Mouse (Mus musculus): ENCODE results near the gene Ell3. TPM values are rescaled to one million over a fixed set of nuclear protein-coding genes. Genes with fewer than 3 reads are reported as not detected.

The Ell3 gene
- polyA plus RNA-seq, 1 experiment from 2014 or later = 19.7 TPM

DNA sequence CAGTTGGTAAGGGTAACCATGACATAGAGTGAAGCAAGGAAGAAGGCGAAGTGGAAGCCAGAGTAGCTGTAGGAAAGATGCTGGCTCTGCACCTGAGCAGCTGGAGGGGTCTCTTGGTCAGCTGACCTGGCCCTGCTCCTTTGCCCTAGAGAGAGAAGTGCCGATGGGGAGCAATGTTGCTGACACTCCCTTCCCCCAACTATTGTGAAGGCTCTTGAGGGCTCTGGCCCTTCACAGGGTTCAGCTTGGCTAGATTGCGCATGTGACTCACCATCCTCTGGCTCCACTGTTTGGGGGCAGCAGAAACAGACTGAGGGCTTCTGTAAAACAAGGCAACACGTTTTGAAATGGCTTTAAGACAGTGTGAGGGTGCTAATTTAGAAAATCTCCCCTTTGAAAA is 8.3 kb upstream of the Ell3 start:
- H3K4me3 ChIP-seq (ENCODE audit: low read depth, low read length) = no peak overlapping the region
- 81% methylated on average over 4 of the region's 4 CpGs for WGBS

GRCm38 (mm10) chr2:121450093-121450492 is 6.0 kb upstream of the Ell3 start:
- DNase-seq (ENCODE audit: low spot score) (no peak), ATAC-seq (ENCODE audit: low read depth) (no peak)
- Histone ChIP-seq H3K9ac (ENCODE audit: low read depth, low read length) (peak overlapping the region; percentile 97), H3K27me3 (replicated peaks; ENCODE audit: control insufficient read depth, insufficient read depth, low read length) (no peaks in the 10 kb centered on the region), H3K27ac (replicated peaks; ENCODE audit: low read depth, low read length) (peak overlapping the region; percentile 98), H3K4me3 (ENCODE audit: low read depth, low read length) (peak overlapping the region; percentile 98), H3K4me2 (ENCODE audit: low read depth, low read length) (peak overlapping the region; percentile 82), H3K4me1 (ENCODE audit: control insufficient read depth, insufficient read depth, low read length) (peaks cover 8% of the 10 kb centered on the region; the same call in 1 of the 2 replicates), H3K9me3 (ENCODE audit: control insufficient read depth, low read length) (no peaks in the 10 kb centered on the region), H3K36me3 (ENCODE audit: control insufficient read depth, insufficient read depth, low read length) (peaks cover 29% of the 10 kb centered on the region)
- 1% methylated on average over 7 of the region's 7 CpGs for WGBS

More for the DNA sequence above, 8.3 kb upstream of the Ell3 start:
- H3K27me3 ChIP-seq (replicated peaks; ENCODE audit: control insufficient read depth, insufficient read depth, low read length) = no peaks in the 10 kb centered on the region
- DNase-seq (ENCODE audit: low spot score) = no peak
- no peak overlapping the region for H3K27ac ChIP-seq (replicated peaks; ENCODE audit: low read depth, low read length)
- no peak for ATAC-seq (ENCODE audit: low read depth)
- no peaks in the 10 kb centered on the region for H3K9me3 ChIP-seq (ENCODE audit: control insufficient read depth, low read length)
- H3K9ac ChIP-seq (ENCODE audit: low read depth, low read length) = no peak overlapping the region
- H3K4me2 ChIP-seq (ENCODE audit: low read depth, low read length) = no peak overlapping the region
- H3K4me1 ChIP-seq (ENCODE audit: control insufficient read depth, insufficient read depth, low read length) = peaks cover 14% of the 10 kb centered on the region; the same call in 1 of the 2 replicates
- peaks cover 34% of the 10 kb centered on the region for H3K36me3 ChIP-seq (ENCODE audit: control insufficient read depth, insufficient read depth, low read length)

- under 1% methylated on average over 30 of the region's 54 CpGs for WGBS
- DNase-seq (ENCODE audit: low spot score) = no peak
Observed at GRCm38 (mm10) chr2:121449545-121450011, 5.5 kb upstream of the Ell3 start.

GRCm38 (mm10) chr2:121448739-121449535 is 4.9 kb upstream of the Ell3 start, which contains the start of gene Serf2:
Serf2 (plus strand) TSS chr2:121449195.
- Histone ChIP-seq H3K9me3 (ENCODE audit: control insufficient read depth, low read length) (no peaks in the 10 kb centered on the region), H3K4me2 (ENCODE audit: low read depth, low read length) (peak within 1 kb of the TSS; percentile 82), H3K27me3 (replicated peaks; ENCODE audit: control insufficient read depth, insufficient read depth, low read length) (no peaks in the 10 kb centered on the region), H3K36me3 (ENCODE audit: control insufficient read depth, insufficient read depth, low read length) (peaks cover 28% of the 10 kb centered on the region), H3K4me1 (ENCODE audit: control insufficient read depth, insufficient read depth, low read length) (peaks cover 8% of the 10 kb centered on the region; the same call in 1 of the 2 replicates), H3K9ac (ENCODE audit: low read depth, low read length) (peak within 1 kb of the TSS; percentile 97), H3K27ac (replicated peaks; ENCODE audit: low read depth, low read length) (peak within 1 kb of the TSS; percentile 98), H3K4me3 (ENCODE audit: low read depth, low read length) (peak within 1 kb of the TSS; percentile 98)
- ATAC-seq (ENCODE audit: low read depth) = peak; percentile 97
- peak; percentile 99 for DNase-seq (ENCODE audit: low spot score)
- WGBS = under 1% methylated on average over 40 of the region's 74 CpGs

More at GRCm38 (mm10) chr2:121449545-121450011, 5.5 kb upstream of the Ell3 start:
- Histone ChIP-seq H3K27me3 (replicated peaks; ENCODE audit: control insufficient read depth, insufficient read depth, low read length) (no peaks in the 10 kb centered on the region), H3K9me3 (ENCODE audit: control insufficient read depth, low read length) (no peaks in the 10 kb centered on the region), H3K4me3 (ENCODE audit: low read depth, low read length) (peak overlapping the region; percentile 98), H3K4me1 (ENCODE audit: control insufficient read depth, insufficient read depth, low read length) (peaks cover 8% of the 10 kb centered on the region; the same call in 1 of the 2 replicates), H3K36me3 (ENCODE audit: control insufficient read depth, insufficient read depth, low read length) (peaks cover 29% of the 10 kb centered on the region), H3K4me2 (ENCODE audit: low read depth, low read length) (peak overlapping the region; percentile 82), H3K9ac (ENCODE audit: low read depth, low read length) (peak overlapping the region; percentile 97), H3K27ac (replicated peaks; ENCODE audit: low read depth, low read length) (peak overlapping the region; percentile 98)
- ATAC-seq (ENCODE audit: low read depth) = peak; percentile 64

DNA sequence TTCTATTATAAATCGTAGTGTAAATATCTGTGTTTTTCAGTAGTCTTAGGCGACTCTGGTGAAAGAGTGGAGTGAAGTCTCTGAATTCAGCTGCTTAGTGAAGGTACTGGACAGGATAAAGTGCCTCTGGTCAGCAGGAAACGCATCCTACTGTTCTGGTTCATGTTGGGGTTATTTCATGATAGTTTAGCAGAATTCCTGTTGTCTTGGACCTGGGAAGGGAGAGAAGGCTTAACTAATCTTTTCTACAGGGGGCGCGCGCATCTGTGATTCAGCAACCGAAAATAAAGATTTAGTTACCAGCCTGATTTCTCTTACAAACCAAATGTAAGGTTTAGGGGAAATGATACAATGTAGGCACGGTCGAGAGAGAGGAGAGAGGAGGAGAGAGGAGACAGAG is 4.1 kb upstream of the Ell3 start:
- Histone ChIP-seq H3K9me3 (ENCODE audit: control insufficient read depth, low read length) (no peaks in the 10 kb centered on the region), H3K36me3 (ENCODE audit: control insufficient read depth, insufficient read depth, low read length) (peaks cover 20% of the 10 kb centered on the region), H3K27ac (replicated peaks; ENCODE audit: low read depth, low read length) (peak overlapping the region; percentile 98), H3K9ac (ENCODE audit: low read depth, low read length) (peak overlapping the region; percentile 66), H3K4me2 (ENCODE audit: low read depth, low read length) (peak overlapping the region; percentile 75), H3K4me3 (ENCODE audit: low read depth, low read length) (peak overlapping the region; percentile 98), H3K27me3 (replicated peaks; ENCODE audit: control insufficient read depth, insufficient read depth, low read length) (no peaks in the 10 kb centered on the region), H3K4me1 (ENCODE audit: control insufficient read depth, insufficient read depth, low read length) (peaks cover 8% of the 10 kb centered on the region; the same call in 1 of the 2 replicates)
- ATAC-seq (ENCODE audit: low read depth) (no peak), DNase-seq (ENCODE audit: low spot score) (peak; percentile 74)
- 12% methylated on average over 9 of the region's 9 CpGs for WGBS

DNA sequence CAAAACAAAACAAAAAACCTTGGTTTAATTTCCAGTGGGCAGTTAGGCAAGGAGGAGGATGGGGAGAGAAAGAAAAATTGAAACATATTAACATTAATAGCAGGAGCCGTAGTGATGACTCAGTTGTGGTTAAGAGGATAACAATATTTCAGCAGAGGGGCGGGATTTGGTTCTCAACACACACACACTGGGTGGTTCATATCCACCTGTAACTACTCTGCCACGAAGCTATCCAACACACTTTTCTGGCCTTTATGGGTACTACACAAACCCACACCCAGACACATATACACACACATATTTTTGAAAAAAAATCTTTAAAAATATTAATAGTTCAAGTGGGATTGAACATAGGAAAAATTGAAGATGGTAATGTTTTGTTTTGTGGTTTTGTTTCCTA is 2.9 kb upstream of the Ell3 start:
- Histone ChIP-seq H3K4me1 (ENCODE audit: control insufficient read depth, insufficient read depth, low read length) (peaks cover 19% of the 10 kb centered on the region), H3K4me2 (ENCODE audit: low read depth, low read length) (no peak overlapping the region), H3K27ac (replicated peaks; ENCODE audit: low read depth, low read length) (no peak overlapping the region), H3K9ac (ENCODE audit: low read depth, low read length) (no peak overlapping the region), H3K4me3 (ENCODE audit: low read depth, low read length) (no peak overlapping the region), H3K9me3 (ENCODE audit: control insufficient read depth, low read length) (no peaks in the 10 kb centered on the region), H3K36me3 (ENCODE audit: control insufficient read depth, insufficient read depth, low read length) (peaks cover 9% of the 10 kb centered on the region), H3K27me3 (replicated peaks; ENCODE audit: control insufficient read depth, insufficient read depth, low read length) (no peaks in the 10 kb centered on the region)
- DNase-seq (ENCODE audit: low spot score) (no peak), ATAC-seq (ENCODE audit: low read depth) (no peak)
- 91% methylated on average over 3 of the region's 3 CpGs for WGBS

DNA sequence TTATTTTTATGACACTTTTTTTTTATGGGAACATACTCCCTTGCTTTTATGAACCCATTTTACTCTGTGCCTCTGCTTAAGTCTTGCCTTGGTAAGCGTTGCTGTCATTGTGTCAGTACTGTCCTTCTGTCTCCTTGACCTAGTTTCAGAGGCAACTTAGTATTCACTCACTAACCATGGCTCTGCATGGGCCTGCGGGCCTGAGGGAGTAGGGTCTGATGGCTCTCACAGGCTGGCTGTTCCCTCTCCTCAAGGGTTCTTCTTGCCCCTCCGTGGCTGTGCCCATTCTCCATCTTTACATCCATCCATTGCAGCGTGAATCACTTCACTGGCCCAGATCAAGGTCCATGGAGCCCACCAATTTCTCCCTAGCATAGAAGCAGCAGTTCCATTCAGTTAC is 2.4 kb upstream of the Ell3 start:
- DNase-seq (ENCODE audit: low spot score) = no peak
- H3K4me2 ChIP-seq (ENCODE audit: low read depth, low read length) = no peak overlapping the region
- H3K4me1 ChIP-seq (ENCODE audit: control insufficient read depth, insufficient read depth, low read length) = peaks cover 23% of the 10 kb centered on the region
- H3K9ac ChIP-seq (ENCODE audit: low read depth, low read length) = no peak overlapping the region
- no peaks in the 10 kb centered on the region for H3K9me3 ChIP-seq (ENCODE audit: control insufficient read depth, low read length)
- 90% methylated on average over 4 of the region's 4 CpGs for WGBS
- ATAC-seq (ENCODE audit: low read depth) = no peak
- H3K27me3 ChIP-seq (replicated peaks; ENCODE audit: control insufficient read depth, insufficient read depth, low read length) = no peaks in the 10 kb centered on the region
- H3K36me3 ChIP-seq (ENCODE audit: control insufficient read depth, insufficient read depth, low read length) = peaks cover 7% of the 10 kb centered on the region
- H3K4me3 ChIP-seq (ENCODE audit: low read depth, low read length) = no peak overlapping the region
- no peak overlapping the region for H3K27ac ChIP-seq (replicated peaks; ENCODE audit: low read depth, low read length)

DNA sequence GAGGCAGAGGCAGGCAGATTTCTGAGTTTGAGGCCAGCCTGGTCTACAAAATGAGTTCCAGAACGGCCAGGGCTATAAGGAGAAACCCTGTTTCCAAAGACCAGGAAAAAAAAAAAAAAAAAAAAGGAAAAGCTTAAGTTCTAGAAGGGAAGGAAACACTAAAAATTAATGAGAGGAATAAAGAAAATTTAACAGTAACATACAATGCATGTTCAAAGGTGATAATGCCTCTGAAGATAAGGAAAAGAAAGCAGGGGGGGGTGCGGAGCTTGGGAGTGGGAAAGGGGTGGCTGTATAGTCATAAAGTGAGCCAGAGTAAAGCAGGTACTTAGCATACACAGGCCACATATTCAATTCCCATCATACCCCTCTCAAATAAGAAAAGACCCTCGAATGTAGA is 1.0 kb upstream of the Ell3 start:
- no peaks in the 10 kb centered on the region for H3K9me3 ChIP-seq (ENCODE audit: control insufficient read depth, low read length)
- no peak overlapping the region for H3K27ac ChIP-seq (replicated peaks; ENCODE audit: low read depth, low read length)
- no peaks in the 10 kb centered on the region for H3K36me3 ChIP-seq (ENCODE audit: control insufficient read depth, insufficient read depth, low read length)
- H3K27me3 ChIP-seq (replicated peaks; ENCODE audit: control insufficient read depth, insufficient read depth, low read length) = no peaks in the 10 kb centered on the region
- ATAC-seq (ENCODE audit: low read depth) (no peak), DNase-seq (ENCODE audit: low spot score) (no peak)
- no peak overlapping the region for H3K4me2 ChIP-seq (ENCODE audit: low read depth, low read length)
- H3K9ac ChIP-seq (ENCODE audit: low read depth, low read length) = no peak overlapping the region
- no peak overlapping the region for H3K4me3 ChIP-seq (ENCODE audit: low read depth, low read length)
- peaks cover 20% of the 10 kb centered on the region for H3K4me1 ChIP-seq (ENCODE audit: control insufficient read depth, insufficient read depth, low read length)
- 73% methylated on average over 3 of the region's 3 CpGs for WGBS

DNA sequence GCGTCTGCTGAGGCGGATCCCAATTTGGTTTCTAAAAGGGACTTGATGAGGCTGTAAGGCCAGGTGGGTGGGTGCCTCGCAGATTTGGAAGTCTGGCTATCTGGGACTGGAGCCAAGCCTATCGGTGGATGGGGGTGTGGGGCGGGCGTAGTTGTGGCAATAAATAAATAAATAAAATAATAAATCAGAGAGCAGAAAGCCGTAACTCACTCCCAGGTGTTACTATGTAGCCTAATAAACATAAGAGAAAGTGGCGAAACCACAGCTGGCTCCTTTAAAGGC is 1.1 kb downstream of the Ell3 start:
- Histone ChIP-seq H3K4me3 (ENCODE audit: low read depth, low read length) (peak overlapping the region; percentile 47), H3K36me3 (ENCODE audit: control insufficient read depth, insufficient read depth, low read length) (peaks cover 18% of the 10 kb centered on the region), H3K9ac (ENCODE audit: low read depth, low read length) (peak overlapping the region; percentile 59), H3K27me3 (replicated peaks; ENCODE audit: control insufficient read depth, insufficient read depth, low read length) (no peaks in the 10 kb centered on the region), H3K27ac (replicated peaks; ENCODE audit: low read depth, low read length) (no peak overlapping the region), H3K4me1 (ENCODE audit: control insufficient read depth, insufficient read depth, low read length) (peaks cover 18% of the 10 kb centered on the region), H3K9me3 (ENCODE audit: control insufficient read depth, low read length) (no peaks in the 10 kb centered on the region), H3K4me2 (ENCODE audit: low read depth, low read length) (peak overlapping the region; percentile 86)
- ATAC-seq (ENCODE audit: low read depth) (no peak), DNase-seq (ENCODE audit: low spot score) (no peak)
- WGBS = 17% methylated on average over 8 of the region's 8 CpGs
